Mouse (Mus musculus): Measurements from ENCODE around the gene Srebf2. TPM values are rescaled to one million over a fixed set of nuclear protein-coding genes. Genes with fewer than 3 reads are reported as not detected.

The Srebf2 gene
- polyA plus RNA-seq, 1 experiment from 2014 or later, result 105 TPM

DNA sequence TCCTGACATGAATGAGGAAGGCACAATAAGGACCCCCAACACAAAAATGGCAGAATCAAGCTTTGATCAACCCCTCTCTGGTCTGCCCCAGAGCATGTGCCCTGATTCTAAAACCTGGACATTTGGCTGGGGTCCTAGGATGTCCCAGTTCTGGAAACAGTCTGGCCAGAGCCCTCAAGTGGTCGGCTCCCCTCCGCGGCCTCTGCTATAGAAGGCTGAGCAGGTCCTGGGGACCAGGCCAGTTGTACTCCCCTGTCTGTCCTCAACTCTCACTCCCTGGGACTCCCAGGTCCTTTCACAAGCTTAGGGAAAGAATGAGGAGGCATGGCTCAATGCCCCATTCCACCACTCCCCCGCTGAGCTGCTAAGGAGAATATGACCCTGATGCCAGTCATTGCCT is 66.2 kb downstream of the Srebf2 start:
- Histone ChIP-seq H3K27me3 (ENCODE audit: control insufficient read depth, insufficient read depth, low read length) (peaks cover 69% of the 10 kb centered on the region), H3K9me3 (replicated peaks; ENCODE audit: control insufficient read depth, low read length) (no peaks in the 10 kb centered on the region), H3K4me2 (ENCODE audit: low read depth, low read length) (no peak overlapping the region), H3K4me3 (ENCODE audit: low read depth, low read length) (no peak overlapping the region), H3K27ac (replicated peaks; ENCODE audit: low read depth, low read length) (no peak overlapping the region), H3K4me1 (ENCODE audit: control insufficient read depth, insufficient read depth, low read length) (peaks cover 3% of the 10 kb centered on the region), H3K9ac (replicated peaks; ENCODE audit: low read length) (no peak overlapping the region), H3K36me3 (replicated peaks; ENCODE audit: control insufficient read depth, insufficient read depth, low read depth, low read length) (no peaks in the 10 kb centered on the region)
- DNase-seq (ENCODE audit: low spot score) (no peak), ATAC-seq (replicated peaks; ENCODE audit: insufficient number of reproducible peaks, low FRiP score, low TSS enrichment, low read depth) (no peak)
- WGBS, result 13% methylated on average over 4 of the region's 4 CpGs

DNA sequence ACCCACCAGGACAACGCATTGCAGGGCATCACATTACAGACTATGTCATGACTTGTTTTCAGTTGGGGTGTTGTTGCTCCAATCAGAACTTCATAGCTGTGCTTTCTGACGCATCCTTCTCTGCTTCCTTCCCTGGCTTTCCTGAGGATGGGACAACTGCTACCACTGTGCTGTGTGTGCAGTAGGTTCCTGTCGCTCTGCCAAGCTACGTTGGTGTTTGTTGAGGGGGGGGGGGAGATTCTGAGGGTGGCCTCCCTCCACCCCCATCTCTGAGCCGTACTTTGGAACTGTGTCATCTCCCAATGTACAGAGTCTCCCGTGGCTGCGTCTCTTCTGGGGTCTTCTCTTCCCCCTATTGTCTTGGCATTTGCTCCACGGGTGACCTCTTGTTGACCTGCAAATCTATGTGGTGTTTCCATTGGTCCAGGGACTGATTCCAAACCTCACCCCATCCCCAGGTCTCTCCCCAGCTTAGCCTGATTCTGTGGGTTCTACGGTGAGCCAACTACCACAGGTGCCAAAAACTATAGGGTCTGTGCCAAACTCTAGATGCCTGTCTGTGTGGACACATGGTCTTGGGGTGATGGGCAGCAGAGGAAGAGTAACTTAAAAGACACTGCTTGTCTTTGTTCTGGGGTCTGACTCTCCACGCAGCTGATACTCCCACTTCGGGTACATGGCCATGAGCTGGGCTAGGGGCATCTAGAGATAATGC is 68.5 kb downstream of the Srebf2 start:
- Histone ChIP-seq H3K9ac (replicated peaks; ENCODE audit: low read length) (no peak overlapping the region), H3K27me3 (ENCODE audit: control insufficient read depth, insufficient read depth, low read length) (peaks cover 53% of the 10 kb centered on the region), H3K9me3 (replicated peaks; ENCODE audit: control insufficient read depth, low read length) (no peaks in the 10 kb centered on the region), H3K36me3 (replicated peaks; ENCODE audit: control insufficient read depth, insufficient read depth, low read depth, low read length) (no peaks in the 10 kb centered on the region), H3K4me2 (ENCODE audit: low read depth, low read length) (no peak overlapping the region), H3K27ac (replicated peaks; ENCODE audit: low read depth, low read length) (no peak overlapping the region), H3K4me1 (ENCODE audit: control insufficient read depth, insufficient read depth, low read length) (peaks cover 3% of the 10 kb centered on the region), H3K4me3 (ENCODE audit: low read depth, low read length) (no peak overlapping the region)
- DNase-seq (ENCODE audit: low spot score) (no peak), ATAC-seq (replicated peaks; ENCODE audit: insufficient number of reproducible peaks, low FRiP score, low TSS enrichment, low read depth) (no peak)
- 38% methylated on average over 11 of the region's 11 CpGs for WGBS

DNA sequence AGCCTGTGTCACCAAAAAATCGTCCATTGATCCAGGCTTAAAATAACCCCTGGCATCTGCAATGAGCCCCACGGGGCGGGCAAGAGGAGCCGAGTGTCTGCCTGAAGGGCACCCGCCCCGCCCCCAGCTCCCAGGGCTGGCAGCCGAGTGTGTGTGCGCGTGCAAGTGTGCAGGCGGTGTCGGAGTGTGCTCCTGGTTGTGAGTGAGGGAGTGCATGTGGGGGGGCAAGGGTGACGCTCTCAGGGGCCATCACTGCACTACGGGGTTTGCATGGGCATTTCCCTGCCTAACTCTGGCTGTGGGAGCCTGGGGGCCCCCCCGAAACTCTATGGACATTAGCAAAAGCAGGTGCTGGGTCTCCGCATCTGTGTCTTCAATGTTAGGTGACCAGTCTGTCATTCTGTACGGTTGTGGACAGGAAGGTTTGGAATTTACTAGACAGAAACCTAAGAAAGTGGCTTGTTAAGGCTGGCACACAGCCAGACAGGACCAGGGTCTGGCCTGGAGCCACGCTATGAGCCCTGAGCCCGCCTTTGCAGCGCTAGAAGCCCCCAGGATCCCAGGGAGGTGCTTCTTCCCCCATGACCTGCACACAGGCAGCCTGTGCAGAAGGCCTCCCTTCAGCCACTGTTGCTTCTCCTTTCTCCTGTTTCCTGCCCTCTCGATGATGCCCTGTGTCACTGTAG is 69.3 kb downstream of the Srebf2 start:
- ATAC-seq (replicated peaks; ENCODE audit: insufficient number of reproducible peaks, low FRiP score, low TSS enrichment, low read depth), result no peak
- no peak overlapping the region for H3K27ac ChIP-seq (replicated peaks; ENCODE audit: low read depth, low read length)
- no peaks in the 10 kb centered on the region for H3K9me3 ChIP-seq (replicated peaks; ENCODE audit: control insufficient read depth, low read length)
- WGBS, result 44% methylated on average over 20 of the region's 20 CpGs
- DNase-seq (ENCODE audit: low spot score), result no peak
- no peak overlapping the region for H3K9ac ChIP-seq (replicated peaks; ENCODE audit: low read length)
- no peak overlapping the region for H3K4me3 ChIP-seq (ENCODE audit: low read depth, low read length)
- no peaks in the 10 kb centered on the region for H3K36me3 ChIP-seq (replicated peaks; ENCODE audit: control insufficient read depth, insufficient read depth, low read depth, low read length)
- peaks cover 45% of the 10 kb centered on the region for H3K27me3 ChIP-seq (ENCODE audit: control insufficient read depth, insufficient read depth, low read length)
- H3K4me2 ChIP-seq (ENCODE audit: low read depth, low read length), result no peak overlapping the region
- peaks cover 3% of the 10 kb centered on the region for H3K4me1 ChIP-seq (ENCODE audit: control insufficient read depth, insufficient read depth, low read length)

DNA sequence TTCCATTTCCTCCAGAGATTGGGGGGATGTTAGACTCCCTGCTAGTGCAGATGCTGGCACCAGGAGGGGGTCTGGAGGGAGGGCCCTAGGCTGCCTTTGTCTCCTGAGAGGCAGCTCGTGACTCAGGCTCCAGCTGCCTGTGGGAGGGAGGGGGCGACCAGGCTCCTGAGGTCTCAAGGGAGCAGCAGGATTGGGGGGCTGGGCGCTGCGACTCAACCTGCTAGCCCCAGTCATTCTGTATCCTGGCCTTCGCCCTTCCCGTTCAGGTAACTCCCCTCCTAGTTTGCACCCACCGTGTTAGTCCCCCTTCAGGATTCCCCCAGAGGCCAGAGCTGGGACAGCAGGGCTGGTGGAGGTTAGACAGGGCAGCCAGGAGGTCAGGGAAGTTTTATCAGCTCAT is 70.1 kb downstream of the Srebf2 start:
- H3K4me3 ChIP-seq (ENCODE audit: low read depth, low read length), result no peak overlapping the region
- H3K4me1 ChIP-seq (ENCODE audit: control insufficient read depth, insufficient read depth, low read length), result no peaks in the 10 kb centered on the region; the same call in 1 of the 2 replicates
- H3K9ac ChIP-seq (replicated peaks; ENCODE audit: low read length), result no peak overlapping the region
- WGBS, result 10% methylated on average over 7 of the region's 7 CpGs
- no peak overlapping the region for H3K27ac ChIP-seq (replicated peaks; ENCODE audit: low read depth, low read length)
- H3K9me3 ChIP-seq (replicated peaks; ENCODE audit: control insufficient read depth, low read length), result no peaks in the 10 kb centered on the region
- peaks cover 37% of the 10 kb centered on the region for H3K27me3 ChIP-seq (ENCODE audit: control insufficient read depth, insufficient read depth, low read length)
- no peak overlapping the region for H3K4me2 ChIP-seq (ENCODE audit: low read depth, low read length)
- no peak for DNase-seq (ENCODE audit: low spot score)
- no peaks in the 10 kb centered on the region for H3K36me3 ChIP-seq (replicated peaks; ENCODE audit: control insufficient read depth, insufficient read depth, low read depth, low read length)
- no peak for ATAC-seq (replicated peaks; ENCODE audit: insufficient number of reproducible peaks, low FRiP score, low TSS enrichment, low read depth)

DNA sequence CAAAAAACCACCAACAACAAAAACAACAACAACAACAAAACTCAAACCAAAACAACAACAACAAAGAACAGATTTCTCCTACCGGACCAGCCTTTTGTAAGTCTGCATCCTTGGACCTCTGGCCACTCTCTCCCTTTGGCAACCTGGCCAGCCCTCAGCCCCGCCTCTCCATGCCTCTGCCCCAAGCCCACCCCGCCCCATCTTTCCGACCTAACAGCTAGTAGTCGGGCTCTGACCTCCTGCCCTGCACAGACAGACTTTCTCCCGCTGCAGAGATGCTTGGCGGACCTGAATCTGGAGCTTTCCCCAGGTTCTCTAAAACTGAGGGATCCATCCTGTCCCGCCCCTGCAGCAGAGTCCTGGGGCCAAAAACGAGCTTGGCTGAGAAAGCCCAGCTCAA is 71.0 kb downstream of the Srebf2 start:
- peaks cover 31% of the 10 kb centered on the region for H3K27me3 ChIP-seq (ENCODE audit: control insufficient read depth, insufficient read depth, low read length)

DNA sequence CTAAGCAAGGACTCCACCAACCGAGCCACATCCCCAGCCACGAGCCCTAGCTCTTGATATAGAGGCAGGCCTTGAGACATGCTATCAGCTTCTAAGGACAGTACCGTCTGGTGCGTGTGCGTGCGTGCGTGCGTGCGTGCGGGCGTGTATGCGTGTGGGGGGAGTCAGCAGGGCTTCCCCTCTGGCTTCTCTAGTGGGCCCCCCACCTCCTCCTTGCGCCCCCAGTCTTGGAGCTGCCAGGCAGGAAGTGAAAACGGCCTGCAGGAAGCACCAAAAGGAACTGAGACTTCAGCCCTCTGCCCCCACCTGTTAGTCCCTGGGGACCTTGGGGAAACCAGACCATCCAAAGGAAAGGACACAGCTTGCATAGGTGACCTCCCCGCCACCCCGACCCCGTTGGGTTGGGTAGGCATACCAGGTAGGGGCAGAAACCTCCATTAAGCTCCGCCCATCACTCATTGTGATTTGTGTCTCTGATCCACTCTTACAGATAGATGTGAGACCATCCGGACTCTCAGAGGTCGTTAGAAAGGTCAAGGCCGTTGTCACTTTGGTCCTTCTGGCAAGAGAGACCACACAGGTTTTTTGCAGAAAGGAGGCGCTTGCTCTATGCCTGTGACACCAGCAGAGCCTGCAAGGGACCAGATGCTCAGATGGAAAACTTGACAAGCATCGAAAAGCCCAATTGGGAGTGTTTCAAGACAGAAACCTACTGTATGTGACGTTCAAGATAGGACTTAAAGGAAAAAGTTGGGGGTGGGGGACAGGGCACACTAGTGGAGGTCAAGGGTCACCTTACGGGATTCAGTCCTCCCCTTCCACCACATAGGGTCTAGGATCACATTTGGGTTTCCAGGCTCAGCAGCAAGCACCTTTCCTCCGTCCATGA is 72.0 kb downstream of the Srebf2 start:
- H3K27me3 ChIP-seq (ENCODE audit: control insufficient read depth, insufficient read depth, low read length), result peaks cover 28% of the 10 kb centered on the region
- H3K9me3 ChIP-seq (replicated peaks; ENCODE audit: control insufficient read depth, low read length), result no peaks in the 10 kb centered on the region
- no peak overlapping the region for H3K9ac ChIP-seq (replicated peaks; ENCODE audit: low read length)
- H3K4me3 ChIP-seq (ENCODE audit: low read depth, low read length), result no peak overlapping the region
- H3K27ac ChIP-seq (replicated peaks; ENCODE audit: low read depth, low read length), result no peak overlapping the region
- no peak for DNase-seq (ENCODE audit: low spot score)
- 75% methylated on average over 26 of the region's 26 CpGs for WGBS
- no peak overlapping the region for H3K4me2 ChIP-seq (ENCODE audit: low read depth, low read length)
- H3K36me3 ChIP-seq (replicated peaks; ENCODE audit: control insufficient read depth, insufficient read depth, low read depth, low read length), result no peaks in the 10 kb centered on the region
- ATAC-seq (replicated peaks; ENCODE audit: insufficient number of reproducible peaks, low FRiP score, low TSS enrichment, low read depth), result no peak
- peaks cover 2% of the 10 kb centered on the region; the same call in 1 of the 2 replicates for H3K4me1 ChIP-seq (ENCODE audit: control insufficient read depth, insufficient read depth, low read length)

More for the DNA sequence above, 71.0 kb downstream of the Srebf2 start:
- Histone ChIP-seq H3K9ac (replicated peaks; ENCODE audit: low read length) (no peak overlapping the region), H3K4me2 (ENCODE audit: low read depth, low read length) (no peak overlapping the region), H3K27ac (replicated peaks; ENCODE audit: low read depth, low read length) (no peak overlapping the region), H3K4me1 (ENCODE audit: control insufficient read depth, insufficient read depth, low read length) (no peaks in the 10 kb centered on the region; the same call in 1 of the 2 replicates), H3K36me3 (replicated peaks; ENCODE audit: control insufficient read depth, insufficient read depth, low read depth, low read length) (no peaks in the 10 kb centered on the region), H3K9me3 (replicated peaks; ENCODE audit: control insufficient read depth, low read length) (no peaks in the 10 kb centered on the region), H3K4me3 (ENCODE audit: low read depth, low read length) (no peak overlapping the region)
- DNase-seq (ENCODE audit: low spot score) (no peak), ATAC-seq (replicated peaks; ENCODE audit: insufficient number of reproducible peaks, low FRiP score, low TSS enrichment, low read depth) (no peak)
- 24% methylated on average over 9 of the region's 9 CpGs for WGBS

DNA sequence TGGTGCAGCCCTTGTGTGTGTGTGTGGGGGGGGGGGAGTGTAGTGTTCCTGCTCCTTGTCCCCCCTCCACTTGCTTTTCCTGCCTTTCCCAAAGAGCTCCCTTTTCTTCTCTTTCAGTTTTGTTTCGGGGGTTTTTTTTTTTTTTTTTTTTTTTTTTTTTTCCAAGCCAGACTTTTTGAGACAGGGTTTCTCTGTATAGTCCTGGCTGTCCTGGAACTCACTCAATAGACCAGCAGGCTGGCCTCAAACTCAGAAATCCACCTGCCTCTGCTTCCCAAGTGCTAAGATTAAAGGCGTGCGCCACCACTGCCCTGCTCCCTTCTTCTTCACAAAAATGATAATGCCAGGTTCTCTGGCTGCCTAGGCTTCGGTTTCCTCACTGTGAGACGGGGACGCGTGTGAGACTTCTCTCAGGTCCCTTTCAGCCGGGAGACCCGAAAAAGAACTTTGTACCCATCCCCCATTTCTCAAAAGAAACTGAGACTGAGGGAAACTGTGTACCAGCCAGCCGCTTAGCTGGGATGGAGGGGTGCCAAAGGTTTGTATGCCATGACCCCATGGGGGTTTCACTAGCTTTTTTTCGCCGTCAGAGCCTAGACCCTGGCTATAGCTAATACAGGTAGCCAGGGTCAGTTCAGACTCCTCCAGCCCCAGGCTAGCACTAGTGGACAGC is 73.2 kb downstream of the Srebf2 start:
- DNase-seq (ENCODE audit: low spot score) (no peak), ATAC-seq (replicated peaks; ENCODE audit: insufficient number of reproducible peaks, low FRiP score, low TSS enrichment, low read depth) (no peak)
- H3K4me2 ChIP-seq (ENCODE audit: low read depth, low read length), result no peak overlapping the region
- no peaks in the 10 kb centered on the region for H3K36me3 ChIP-seq (replicated peaks; ENCODE audit: control insufficient read depth, insufficient read depth, low read depth, low read length)
- H3K9me3 ChIP-seq (replicated peaks; ENCODE audit: control insufficient read depth, low read length), result no peaks in the 10 kb centered on the region
- H3K4me3 ChIP-seq (ENCODE audit: low read depth, low read length), result no peak overlapping the region
- peaks cover 32% of the 10 kb centered on the region for H3K27me3 ChIP-seq (ENCODE audit: control insufficient read depth, insufficient read depth, low read length)
- no peak overlapping the region for H3K9ac ChIP-seq (replicated peaks; ENCODE audit: low read length)
- H3K27ac ChIP-seq (replicated peaks; ENCODE audit: low read depth, low read length), result no peak overlapping the region
- H3K4me1 ChIP-seq (ENCODE audit: control insufficient read depth, insufficient read depth, low read length), result peaks cover 2% of the 10 kb centered on the region; the same call in 1 of the 2 replicates
- 63% methylated on average over 11 of the region's 12 CpGs for WGBS

All from embryonic facial prominence, embryonic 11.5 days (tissue).